Comparison of ENCODE assay signal across 20 mouse cellular contexts in genomic region chr12:54567426-54567790, GRCm38 (mm10).
DNase-seq lines count a peak whose midpoint lies in the region; ATAC-seq and TF ChIP-seq lines count a peak whose summit lies in the region.
"Had no signal": no experiment of that assay in that cellular context is flagged by ENCODE, and none has a peak within 500 bp of the region (broad histone marks: within the 10 kb centered on the region; RNA-seq: fewer than 3 reads in every experiment).

No protein-coding gene starts in this region.

- ATAC-seq in activated CD4-positive, CD25-positive, alpha-beta regulatory T cell, adult 4 months = peak; percentile 50
- ATAC-seq in megakaryocyte-erythroid progenitor cell, adult 5-6 weeks (replicated peaks; ENCODE audit: low FRiP score, low TSS enrichment, poor library complexity, severe bottlenecking) = no peak
- ATAC-seq: forebrain, embryonic 13.5 days; forebrain, embryonic 16.5 days; hindbrain, embryonic 16.5 days had no signal

- DNase-seq in CD4-positive, CD25-positive, alpha-beta regulatory T cell, adult 2 months (ENCODE audit: low read depth, low spot score) = peak; percentile 66
- no peak for DNase-seq in left cerebral cortex, adult 8-10 months (ENCODE audit: low spot score in 2 of 2)
- DNase-seq in urinary bladder, postnatal 36 days (ENCODE audit: low spot score in 2 of 2) = no peak
- DNase-seq: adrenal gland, postnatal 10 days; adrenal gland, postnatal 36 days; cerebellum, adult 18-20 months; cerebellum, adult 9-10 months; cerebellum, postnatal 14 days; gastrocnemius, adult 2 months; gastrocnemius, postnatal 14 days; heart, adult 11 months had no signal

- peak overlapping the region; percentile 46 for H3K4me3 ChIP-seq in E14TG2a.4 (replicated peaks; ENCODE audit: low read length)
- H3K4me3 ChIP-seq: forebrain, embryonic 10.5 days; forebrain, embryonic 13.5 days; gastrocnemius, adult 2 months; hindbrain, embryonic 10.5 days; hindbrain, embryonic 13.5 days had no signal

- H3K4me1 ChIP-seq in E14TG2a.4 (replicated peaks; ENCODE audit: low read depth, low read length) = peaks cover 4% of the 10 kb centered on the region; the same call in 1 of the 2 replicates
- H3K4me1 ChIP-seq: forebrain, embryonic 10.5 days; forebrain, embryonic 13.5 days; hindbrain, embryonic 10.5 days; hindbrain, embryonic 13.5 days had no signal

- no peaks in the 10 kb centered on the region; the same call in 1 of the 2 replicates for H3K9me3 ChIP-seq in E14TG2a.4 (ENCODE audit: low read length)
- H3K9me3 ChIP-seq: hindbrain, embryonic 10.5 days had no signal

- H3K36me3 ChIP-seq in E14TG2a.4 (ENCODE audit: insufficient read depth, low read length) = no peaks in the 10 kb centered on the region
- H3K36me3 ChIP-seq: forebrain, embryonic 10.5 days; hindbrain, embryonic 10.5 days; hindbrain, embryonic 13.5 days had no signal

- TF ChIP-seq CTCF in E14TG2a.4 (conservative IDR thresholded peaks at IDR 0.05; ENCODE audit: low read length) = no peak

- H3K27me3 ChIP-seq in E14TG2a.4 (ENCODE audit: insufficient read depth, low read length) = peaks cover 20% of the 10 kb centered on the region
- H3K27me3 ChIP-seq: forebrain, embryonic 13.5 days; hindbrain, embryonic 13.5 days had no signal
